Mouse (Mus musculus) CH12.LX (cell line): ENCODE results near the gene Lrrc3c.

Experiments used
- CTCF ChIP-seq, 2 experiments: IDR thresholded peaks in 1 of 2; conservative IDR thresholded peaks in 1 of 2; 2 replicates each; pipeline ENCODE4 v1.5.1; 2011 to 2012; ENCODE audit warnings: low read depth in 2 of 2, low read length in 2 of 2, improper control_type of control experiment in 1 of 2, inconsistent platforms in 1 of 2, mild to moderate bottlenecking in 1 of 2, moderate library complexity in 1 of 2
- E2F4 ChIP-seq: IDR thresholded peaks from 2 replicates; pipeline ENCODE4 v1.6.1; 2011; ENCODE audit warnings: low read depth, low read length, improper control_type of control experiment; ENCODE audit not compliant: insufficient replicate concordance
- EP300 ChIP-seq: IDR thresholded peaks from 2 replicates; pipeline ENCODE4 v1.6.1; 2011; ENCODE audit warnings: low read length, improper control_type of control experiment
- ETS1 ChIP-seq: conservative IDR thresholded peaks from 2 replicates; pipeline ENCODE4 v1.6.1; 2012; ENCODE audit warnings: low read depth, mild to moderate bottlenecking, inconsistent platforms, low read length, improper control_type of control experiment, moderate library complexity
- GABPA ChIP-seq: IDR thresholded peaks from 2 replicates; pipeline ENCODE4 v1.6.1; 2012; ENCODE audit warnings: low read depth, low read length, improper control_type of control experiment, inconsistent platforms; ENCODE audit not compliant: insufficient replicate concordance
- KAT2A ChIP-seq: IDR thresholded peaks from 2 replicates; pipeline ENCODE4 v1.6.1; 2012; ENCODE audit warnings: low read length, improper control_type of control experiment, inconsistent platforms; ENCODE audit not compliant: insufficient replicate concordance
- MAX ChIP-seq: IDR thresholded peaks from 2 replicates; pipeline ENCODE4 v1.6.1; 2011; ENCODE audit warnings: low read length, improper control_type of control experiment
- MXI1 ChIP-seq: IDR thresholded peaks from 2 replicates; pipeline ENCODE4 v1.6.1; 2011; ENCODE audit warnings: mild to moderate bottlenecking, low read depth, low read length, improper control_type of control experiment
- POLR2A ChIP-seq: IDR thresholded peaks from 2 replicates; pipeline ENCODE4 v1.6.1; 2011; ENCODE audit warnings: low read depth, mild to moderate bottlenecking, improper control_type of control experiment, low read length
- ZC3H11A ChIP-seq: IDR thresholded peaks from 2 replicates; pipeline ENCODE4 v1.6.1; 2012; ENCODE audit warnings: low read depth, mild to moderate bottlenecking, inconsistent platforms, low read length, improper control_type of control experiment

- TF ChIP-seq POLR2A = no peak
- no peak for TF ChIP-seq CTCF (conservative IDR thresholded peaks at IDR 0.05 in 1 of 2, IDR thresholded peaks at IDR 0.05 in 1 of 2; ENCODE audit: low read depth in 2 of 2, low read length in 2 of 2)
- no peak for TF ChIP-seq KAT2A
- TF ChIP-seq EP300 = no peak
- no peak for TF ChIP-seq GABPA
- TF ChIP-seq MXI1 = no peak
- TF ChIP-seq E2F4 = no peak
- TF ChIP-seq ZC3H11A = no peak
- no peak for TF ChIP-seq ETS1
- no peak for TF ChIP-seq MAX
Measured at GRCm38 (mm10) chr11:98599291-98599690, 1.2 kb downstream of the Lrrc3c start.
